Mouse (Mus musculus) cerebellum, adult 9-11 months (tissue): ENCODE data around the gene Ppp2r5b.

ENCODE experiments used
- DNase-seq: peaks from one replicate; pipeline ENCODE4 v3.0.0; 2022

Gene Ppp2r5b

GRCm38 (mm10) chr19:6235084-6236052, at the start of gene Ppp2r5b:
TSS of gene Ppp2r5b (minus strand) at chr19:6235872.
- DNase-seq, result peak; percentile 96

- peak; percentile 55 for DNase-seq
Observed at GRCm38 (mm10) chr19:6285226-6285625, 49.6 kb upstream of the Ppp2r5b start.

- DNase-seq, result no peak
Observed at GRCm38 (mm10) chr19:6284502-6284901, 48.8 kb upstream of the Ppp2r5b start.

- DNase-seq, result no peak
Observed at GRCm38 (mm10) chr19:6283001-6283400, 47.3 kb upstream of the Ppp2r5b start.

- DNase-seq, result peak; percentile 47
Observed at GRCm38 (mm10) chr19:6281122-6282020, 45.7 kb upstream of the Ppp2r5b start.

- no peak for DNase-seq
Observed at GRCm38 (mm10) chr19:6280554-6280953, 44.9 kb upstream of the Ppp2r5b start.

GRCm38 (mm10) chr19:6279481-6280144, 43.9 kb upstream of the Ppp2r5b start:
- DNase-seq, result no peak

- DNase-seq, result no peak
Observed at GRCm38 (mm10) chr19:6278439-6279073, 42.9 kb upstream of the Ppp2r5b start.

- peak; percentile 80 for DNase-seq
Observed at GRCm38 (mm10) chr19:6277661-6278438, 42.2 kb upstream of the Ppp2r5b start.

- DNase-seq, result peak; percentile 99
Observed at GRCm38 (mm10) chr19:6276426-6277421, 41.1 kb upstream of the Ppp2r5b start, which contains the start of gene Ehd1. TSS of gene Ehd1 (plus strand) at chr19:6276725.

- DNase-seq, result peak; percentile 63
Observed at GRCm38 (mm10) chr19:6275740-6276389, 40.2 kb upstream of the Ppp2r5b start.

- peak; percentile 67 for DNase-seq
Observed at GRCm38 (mm10) chr19:6273998-6274608, 38.4 kb upstream of the Ppp2r5b start.

GRCm38 (mm10) chr19:6273592-6273991, 37.9 kb upstream of the Ppp2r5b start:
- peak; percentile 56 for DNase-seq

GRCm38 (mm10) chr19:6272738-6273137, 37.1 kb upstream of the Ppp2r5b start:
- DNase-seq, result no peak

GRCm38 (mm10) chr19:6272053-6272452, 36.4 kb upstream of the Ppp2r5b start:
- no peak for DNase-seq

- DNase-seq, result no peak
Observed at GRCm38 (mm10) chr19:6271206-6271605, 35.5 kb upstream of the Ppp2r5b start.

- no peak for DNase-seq
Observed at GRCm38 (mm10) chr19:6270661-6271060, 35.0 kb upstream of the Ppp2r5b start.

GRCm38 (mm10) chr19:6269798-6270475, 34.3 kb upstream of the Ppp2r5b start:
- no peak for DNase-seq
